Mouse (Mus musculus) kidney, postnatal 36 days (tissue): Measurements from ENCODE around the gene Myl3.
A peak's percentile ranks its signal among the peaks of the same experiment; 100 is the strongest.

Source experiments
- DNase-seq, 2 experiments: peaks; one replicate each; pipeline ENCODE4 v3.0.0; 2021 to 2022; ENCODE audit warnings: mixed read lengths in 2 of 2

Myl3 gene

GRCm38 (mm10) chr9:110731859-110732258 is 9.8 kb upstream of the Myl3 start:
- no peak for DNase-seq

- DNase-seq, result peak; percentile 90 to 93
Observed at GRCm38 (mm10) chr9:110732623-110733022, 9.0 kb upstream of the Myl3 start.

- no peak for DNase-seq
Observed at GRCm38 (mm10) chr9:110733102-110733501, 8.6 kb upstream of the Myl3 start.

- DNase-seq, result no peak
Observed at GRCm38 (mm10) chr9:110734154-110734553, 7.5 kb upstream of the Myl3 start.

GRCm38 (mm10) chr9:110736362-110736761 is 5.3 kb upstream of the Myl3 start:
- peak; percentile 60 to 62 for DNase-seq

GRCm38 (mm10) chr9:110738054-110738453 is 3.6 kb upstream of the Myl3 start:
- peak in 1 of 2 experiments; percentile 60 for DNase-seq

GRCm38 (mm10) chr9:110739961-110740360 is 1.7 kb upstream of the Myl3 start:
- peak; percentile 61 to 64 for DNase-seq

GRCm38 (mm10) chr9:110742295-110742950 is 762 bp downstream of the Myl3 start:
- peak in 1 of 2 experiments; percentile 60 for DNase-seq

- DNase-seq, result peak in 1 of 2 experiments; percentile 64
Observed at GRCm38 (mm10) chr9:110742951-110743455, 1.3 kb downstream of the Myl3 start.

- peak; percentile 56 to 84 for DNase-seq
Observed at GRCm38 (mm10) chr9:110743456-110744323, 2.0 kb downstream of the Myl3 start.

GRCm38 (mm10) chr9:110745752-110746151 is 4.1 kb downstream of the Myl3 start:
- peak; percentile 72 to 88 for DNase-seq

- peak; percentile 54 to 59 for DNase-seq
Observed at GRCm38 (mm10) chr9:110746238-110746637, 4.6 kb downstream of the Myl3 start.

- peak; percentile 78 to 83 for DNase-seq
Observed at GRCm38 (mm10) chr9:110746961-110747360, 5.3 kb downstream of the Myl3 start, which contains the start of gene Pth1r. Pth1r (minus strand) TSS chr9:110747145.

- DNase-seq, result peak; percentile 78 to 89
Observed at GRCm38 (mm10) chr9:110748451-110748850, 6.8 kb downstream of the Myl3 start.

GRCm38 (mm10) chr9:110750404-110751187 is 8.9 kb downstream of the Myl3 start:
- DNase-seq, result peak in 1 of 2 experiments; percentile 39

GRCm38 (mm10) chr9:110751412-110751811 is 9.8 kb downstream of the Myl3 start:
- no peak for DNase-seq

- DNase-seq, result no peak
Observed at GRCm38 (mm10) chr9:110752917-110753435, 11.3 kb downstream of the Myl3 start.

- DNase-seq, result no peak
Observed at GRCm38 (mm10) chr9:110753773-110754172, 12.1 kb downstream of the Myl3 start.

GRCm38 (mm10) chr9:110757816-110758215 is 16.2 kb downstream of the Myl3 start:
- no peak for DNase-seq

GRCm38 (mm10) chr9:110758605-110759004 is 16.9 kb downstream of the Myl3 start:
- peak; percentile 77 to 81 for DNase-seq

- peak; percentile 79 to 92 for DNase-seq
Observed at GRCm38 (mm10) chr9:110759265-110759664, 17.6 kb downstream of the Myl3 start.

- DNase-seq, result no peak
Observed at GRCm38 (mm10) chr9:110760886-110761285, 19.2 kb downstream of the Myl3 start.
